Mouse (Mus musculus): Measurements from ENCODE around the gene Rhov. TPM values are rescaled to one million over a fixed set of nuclear protein-coding genes. Genes with fewer than 3 reads are reported as not detected.

Rhov gene
- polyA plus RNA-seq (2015; fragmentation: Nextera tagmentation; extraction: Ambion mirVana) = 1.3 TPM in 2 replicates

- H3K4me1 ChIP-seq (replicated peaks; ENCODE audit: control insufficient read depth, insufficient read depth, low read length) = 0 out of 2 replicates have a peak, but pooled peaks cover 10% of the 10 kb centered on the region
- peak within 1 kb of the TSS; percentile 100 for H3K4me2 ChIP-seq (replicated peaks; ENCODE audit: low read depth)
- no peaks in the 10 kb centered on the region for H3K9me3 ChIP-seq (ENCODE audit: control insufficient read depth)
- peak within 1 kb of the TSS; percentile 59 for H3K4me3 ChIP-seq (ENCODE audit: low read depth, low read length)
- peak; percentile 77 for ATAC-seq
- no peaks in the 10 kb centered on the region for H3K36me3 ChIP-seq (ENCODE audit: control insufficient read depth, insufficient read depth)
- WGBS = 1% methylated on average over 49 of the region's 49 CpGs
- TF ChIP-seq CTCF (IDR thresholded peaks at IDR 0.05; ENCODE audit: low read depth) = peak; percentile 51
- H3K27ac ChIP-seq (ENCODE audit: low read depth, low read length) = no peak within 1 kb of the TSS
- 0 out of 2 replicates have a peak, but pooled peaks cover 4% of the 10 kb centered on the region for H3K27me3 ChIP-seq (replicated peaks; ENCODE audit: control insufficient read depth, insufficient read depth, low read length)
- H3K9ac ChIP-seq (ENCODE audit: low read depth, low read length) = peak within 1 kb of the TSS; percentile 40; the same call in 1 of the 2 replicates
Observed at GRCm38 (mm10) chr2:119270643-119271331, at the start of gene Rhov. Gene Rhov (minus strand): TSS chr2:119271272.

GRCm38 (mm10) chr2:119320571-119320970 is 49.5 kb upstream of the Rhov start:
- 69% methylated on average over 8 of the region's 8 CpGs for WGBS
- H3K36me3 ChIP-seq (ENCODE audit: control insufficient read depth, insufficient read depth) = no peaks in the 10 kb centered on the region
- no peak for TF ChIP-seq CTCF (IDR thresholded peaks at IDR 0.05; ENCODE audit: low read depth)
- no peak for ATAC-seq
- H3K4me3 ChIP-seq (ENCODE audit: low read depth, low read length) = no peak overlapping the region
- H3K9ac ChIP-seq (ENCODE audit: low read depth, low read length) = no peak overlapping the region
- peaks cover 27% of the 10 kb centered on the region for H3K27me3 ChIP-seq (replicated peaks; ENCODE audit: control insufficient read depth, insufficient read depth, low read length)
- H3K4me1 ChIP-seq (replicated peaks; ENCODE audit: control insufficient read depth, insufficient read depth, low read length) = peaks cover 20% of the 10 kb centered on the region
- no peak overlapping the region for H3K4me2 ChIP-seq (replicated peaks; ENCODE audit: low read depth)
- no peaks in the 10 kb centered on the region for H3K9me3 ChIP-seq (ENCODE audit: control insufficient read depth)
- no peak overlapping the region for H3K27ac ChIP-seq (ENCODE audit: low read depth, low read length)

GRCm38 (mm10) chr2:119318043-119318710 is 47.1 kb upstream of the Rhov start:
- H3K36me3 ChIP-seq (ENCODE audit: control insufficient read depth, insufficient read depth) = no peaks in the 10 kb centered on the region
- H3K9ac ChIP-seq (ENCODE audit: low read depth, low read length) = no peak overlapping the region
- no peak overlapping the region for H3K4me3 ChIP-seq (ENCODE audit: low read depth, low read length)
- H3K4me2 ChIP-seq (replicated peaks; ENCODE audit: low read depth) = 0 out of 2 replicates have a peak overlapping the region, but pooled peaks have one; percentile 3
- peak overlapping the region; percentile 80 for H3K27ac ChIP-seq (ENCODE audit: low read depth, low read length)
- TF ChIP-seq CTCF (IDR thresholded peaks at IDR 0.05; ENCODE audit: low read depth) = no peak
- 38% methylated on average over 3 of the region's 3 CpGs for WGBS
- no peaks in the 10 kb centered on the region for H3K9me3 ChIP-seq (ENCODE audit: control insufficient read depth)
- H3K4me1 ChIP-seq (replicated peaks; ENCODE audit: control insufficient read depth, insufficient read depth, low read length) = peaks cover 18% of the 10 kb centered on the region
- ATAC-seq = peak; percentile 81
- peaks cover 10% of the 10 kb centered on the region; the same call in 1 of the 2 replicates for H3K27me3 ChIP-seq (replicated peaks; ENCODE audit: control insufficient read depth, insufficient read depth, low read length)

- ATAC-seq = no peak
- WGBS = 80% methylated on average over 12 of the region's 12 CpGs
- no peak overlapping the region for H3K27ac ChIP-seq (ENCODE audit: low read depth, low read length)
Observed at GRCm38 (mm10) chr2:119314742-119315310, 43.8 kb upstream of the Rhov start.

GRCm38 (mm10) chr2:119313780-119314479 is 42.9 kb upstream of the Rhov start:
- Histone ChIP-seq H3K36me3 (ENCODE audit: control insufficient read depth, insufficient read depth) (no peaks in the 10 kb centered on the region), H3K4me2 (replicated peaks; ENCODE audit: low read depth) (no peak overlapping the region), H3K9ac (ENCODE audit: low read depth, low read length) (no peak overlapping the region), H3K9me3 (ENCODE audit: control insufficient read depth) (no peaks in the 10 kb centered on the region), H3K27ac (ENCODE audit: low read depth, low read length) (no peak overlapping the region), H3K27me3 (replicated peaks; ENCODE audit: control insufficient read depth, insufficient read depth, low read length) (no peaks in the 10 kb centered on the region), H3K4me3 (ENCODE audit: low read depth, low read length) (no peak overlapping the region), H3K4me1 (replicated peaks; ENCODE audit: control insufficient read depth, insufficient read depth, low read length) (peaks cover 10% of the 10 kb centered on the region; the same call in 1 of the 2 replicates)
- 59% methylated on average over 10 of the region's 10 CpGs for WGBS
- TF ChIP-seq CTCF (IDR thresholded peaks at IDR 0.05; ENCODE audit: low read depth) = no peak
- no peak for ATAC-seq

More at GRCm38 (mm10) chr2:119314742-119315310, 43.8 kb upstream of the Rhov start:
- TF ChIP-seq CTCF (IDR thresholded peaks at IDR 0.05; ENCODE audit: low read depth) = no peak
- no peak overlapping the region for H3K4me3 ChIP-seq (ENCODE audit: low read depth, low read length)
- H3K9me3 ChIP-seq (ENCODE audit: control insufficient read depth) = no peaks in the 10 kb centered on the region
- H3K4me1 ChIP-seq (replicated peaks; ENCODE audit: control insufficient read depth, insufficient read depth, low read length) = peaks cover 10% of the 10 kb centered on the region; the same call in 1 of the 2 replicates
- H3K4me2 ChIP-seq (replicated peaks; ENCODE audit: low read depth) = no peak overlapping the region
- H3K36me3 ChIP-seq (ENCODE audit: control insufficient read depth, insufficient read depth) = no peaks in the 10 kb centered on the region
- H3K27me3 ChIP-seq (replicated peaks; ENCODE audit: control insufficient read depth, insufficient read depth, low read length) = no peaks in the 10 kb centered on the region
- H3K9ac ChIP-seq (ENCODE audit: low read depth, low read length) = no peak overlapping the region

Measured in intestine, postnatal 0 days (tissue).